Mouse (Mus musculus) B cell, adult 2 months (primary cell): Measurements from ENCODE around the gene Emilin3.
"Not testable (repeated sequence)": the region's sequence is repeated elsewhere in the genome, so short reads cannot be mapped to it uniquely, and the experiment has no call there.

Experiments used
- DNase-seq, 2 experiments: peaks; one replicate each; pipeline ENCODE4 v3.0.0; 2022

The Emilin3 gene

GRCm38 (mm10) chr2:160912231-160912671 is at the start of gene Emilin3:
TSS of gene Emilin3 (minus strand) at chr2:160912328.
- DNase-seq, result no peak

- DNase-seq, result no peak
Measured at GRCm38 (mm10) chr2:160960956-160961646, 49.0 kb upstream of the Emilin3 start.

- no peak for DNase-seq
Measured at GRCm38 (mm10) chr2:160959901-160960300, 47.8 kb upstream of the Emilin3 start.

- DNase-seq, result no peak
Measured at GRCm38 (mm10) chr2:160958737-160959136, 46.6 kb upstream of the Emilin3 start.

- DNase-seq, result not testable (repeated sequence)
Measured at GRCm38 (mm10) chr2:160957801-160958200, 45.7 kb upstream of the Emilin3 start.

- DNase-seq, result not testable (repeated sequence)
Measured at GRCm38 (mm10) chr2:160957307-160957706, 45.2 kb upstream of the Emilin3 start.

GRCm38 (mm10) chr2:160955331-160955730 is 43.2 kb upstream of the Emilin3 start:
- no peak for DNase-seq

GRCm38 (mm10) chr2:160954541-160954940 is 42.4 kb upstream of the Emilin3 start:
- no peak for DNase-seq

GRCm38 (mm10) chr2:160953131-160953873 is 41.2 kb upstream of the Emilin3 start:
- DNase-seq, result no peak

- DNase-seq, result no peak
Measured at GRCm38 (mm10) chr2:160951595-160951994, 39.5 kb upstream of the Emilin3 start.

GRCm38 (mm10) chr2:160942443-160942842 is 30.3 kb upstream of the Emilin3 start:
- DNase-seq, result no peak

- DNase-seq, result no peak
Measured at GRCm38 (mm10) chr2:160940930-160941709, 29.0 kb upstream of the Emilin3 start.

GRCm38 (mm10) chr2:160934451-160934850 is 22.3 kb upstream of the Emilin3 start:
- DNase-seq, result no peak

GRCm38 (mm10) chr2:160933890-160934289 is 21.8 kb upstream of the Emilin3 start:
- no peak for DNase-seq

GRCm38 (mm10) chr2:160932981-160933380 is 20.9 kb upstream of the Emilin3 start:
- no peak for DNase-seq

GRCm38 (mm10) chr2:160932325-160932724 is 20.2 kb upstream of the Emilin3 start:
- DNase-seq, result no peak

- no peak for DNase-seq
Measured at GRCm38 (mm10) chr2:160931378-160931777, 19.2 kb upstream of the Emilin3 start.

GRCm38 (mm10) chr2:160925203-160925602 is 13.1 kb upstream of the Emilin3 start:
- DNase-seq, result no peak

GRCm38 (mm10) chr2:160921285-160921684 is 9.2 kb upstream of the Emilin3 start:
- DNase-seq, result no peak

GRCm38 (mm10) chr2:160918930-160919215 is 6.7 kb upstream of the Emilin3 start:
- no peak for DNase-seq

- no peak for DNase-seq
Measured at GRCm38 (mm10) chr2:160918154-160918929, 6.2 kb upstream of the Emilin3 start.

- no peak for DNase-seq
Measured at GRCm38 (mm10) chr2:160917313-160917712, 5.2 kb upstream of the Emilin3 start.

- no peak for DNase-seq
Measured at GRCm38 (mm10) chr2:160916714-160917113, 4.6 kb upstream of the Emilin3 start.
